Comparison of ENCODE assay signal across 10 mouse cellular contexts in genomic region chr15:83997550-83997949, GRCm38 (mm10).
DNase-seq lines count a peak whose midpoint lies in the region; ATAC-seq lines count a peak whose summit lies in the region.
"Had no signal": no experiment of that assay in that cellular context is flagged by ENCODE, and none has a peak within 500 bp of the region (broad histone marks: within the 10 kb centered on the region; RNA-seq: fewer than 3 reads in every experiment).

No protein-coding gene starts in this region.

- DNase-seq in cerebellum, adult 11-12 months, result peak; percentile 19
- DNase-seq in cerebellum, adult 8-10 months, result no peak
- DNase-seq in cerebellum, postnatal 10 days, result peak; percentile 46 to 59
- peak; percentile 41 to 46 for DNase-seq in heart, postnatal 10 days
- peak; percentile 11 to 72 for DNase-seq in lung, postnatal 4 days
- no peak for DNase-seq in adrenal gland, adult 8-10 months
- DNase-seq in thymus, postnatal 14 days, result no peak

- intact Hi-C loops in heart, postnatal 10 days (cut with DNase I), result no loop called here

- no peak overlapping the region for H3K9ac ChIP-seq in liver, embryonic 12.5 days
- H3K9ac ChIP-seq: limb, embryonic 13.5 days had no signal

- 36% methylated on average over 4 of the region's 4 CpGs for WGBS in liver, embryonic 12.5 days (ENCODE audit: insufficient replicate concordance)

- H3K27me3 ChIP-seq in liver, embryonic 12.5 days (replicated peaks), result peaks cover 7% of the 10 kb centered on the region; the same call in 1 of the 2 replicates

- H3K27ac ChIP-seq in liver, embryonic 12.5 days, result no peak overlapping the region
- H3K27ac ChIP-seq: limb, embryonic 13.5 days had no signal

- no peaks in the 10 kb centered on the region for H3K36me3 ChIP-seq in liver, embryonic 12.5 days
- H3K36me3 ChIP-seq: limb, embryonic 13.5 days had no signal

- no peak overlapping the region for H3K4me2 ChIP-seq in liver, embryonic 12.5 days

- no peak overlapping the region for H3K4me3 ChIP-seq in liver, embryonic 12.5 days
- H3K4me3 ChIP-seq: erythroblast, embryonic 14.5 days; limb, embryonic 13.5 days had no signal

- H3K4me1 ChIP-seq in liver, embryonic 12.5 days, result no peaks in the 10 kb centered on the region

- H3K9me3 ChIP-seq in liver, embryonic 12.5 days (replicated peaks), result no peaks in the 10 kb centered on the region
- H3K9me3 ChIP-seq: limb, embryonic 13.5 days had no signal

- ATAC-seq in liver, embryonic 12.5 days, result no peak

Comparison
In these comparisons a context has a peak if more than half of its experiments do, and no peak if none do; other contexts are left out.
1. DNase-seq: peak in cerebellum, adult 11-12 months (single experiment), cerebellum, postnatal 10 days (2 of 2), heart, postnatal 10 days (2 of 2) and lung, postnatal 4 days (2 of 2); none in cerebellum, adult 8-10 months (single experiment), adrenal gland, adult 8-10 months (single experiment) and thymus, postnatal 14 days (single experiment).